Mouse (Mus musculus): ENCODE measurements around the gene Entpd3. TPM values are rescaled to one million over a fixed set of nuclear protein-coding genes. Genes with fewer than 3 reads are reported as not detected.
"Not testable (repeated sequence)": the region's sequence is repeated elsewhere in the genome, so short reads cannot be mapped to it uniquely, and the experiment has no call there.

Gene Entpd3
- polyA plus RNA-seq, 1 experiment: 1.3 TPM

DNA sequence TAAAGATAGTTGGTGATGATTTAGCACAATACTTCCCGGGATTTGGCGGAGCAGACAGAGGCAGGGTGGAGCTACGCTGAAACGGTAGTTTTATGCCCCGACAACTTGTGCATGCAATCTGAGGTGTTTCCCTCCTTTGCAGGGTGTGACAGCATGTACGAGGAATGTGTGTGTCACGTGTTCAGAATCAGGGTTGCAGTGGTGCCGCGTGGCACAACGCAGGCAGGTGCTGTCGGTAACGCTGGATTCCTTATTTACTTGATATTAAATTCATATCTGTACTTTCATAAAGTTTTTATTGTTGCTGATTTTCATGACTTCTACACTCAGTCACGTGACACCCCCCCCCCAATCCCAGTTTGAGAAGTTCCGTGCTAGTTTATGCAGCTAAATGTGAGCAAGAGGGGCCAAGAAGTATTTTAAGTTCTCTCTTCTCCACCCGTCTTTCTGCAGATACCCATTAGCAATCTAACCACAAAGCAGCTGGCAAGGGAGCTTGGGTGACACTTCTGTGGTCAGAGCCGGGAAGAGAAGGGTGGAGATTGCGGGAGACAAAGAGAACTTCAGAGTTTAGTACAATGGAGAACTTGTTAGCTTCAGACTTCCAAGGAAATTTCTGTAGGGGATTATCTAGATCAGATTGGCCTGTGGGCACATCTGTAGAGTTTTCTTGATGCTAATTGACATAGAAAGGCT lies 10.7 kb upstream of the Entpd3 start:
- H3K9ac ChIP-seq (ENCODE audit: low read depth, poor library complexity, severe bottlenecking): no peak overlapping the region
- H3K4me1 ChIP-seq (ENCODE audit: control insufficient read depth, insufficient read depth, low read length): peaks cover 3% of the 10 kb centered on the region
- no peak overlapping the region for H3K27ac ChIP-seq (ENCODE audit: insufficient read depth, low read length)
- H3K9me3 ChIP-seq (replicated peaks; ENCODE audit: control insufficient read depth, insufficient read depth, low read length, poor library complexity, severe bottlenecking): no peaks in the 10 kb centered on the region
- no peak overlapping the region for H3K4me3 ChIP-seq (ENCODE audit: low read depth, low read length)
- TF ChIP-seq CTCF (IDR thresholded peaks at IDR 0.05; ENCODE audit: low read depth, low read length) (no peak), EP300 (IDR thresholded peaks at IDR 0.05; ENCODE audit: insufficient read depth, low read depth, low read length) (no peak), POLR2A (IDR thresholded peaks at IDR 0.05; ENCODE audit: insufficient read depth, low read length) (no peak)
- H3K27me3 ChIP-seq (ENCODE audit: control insufficient read depth, insufficient read depth, low read length, poor library complexity, severe bottlenecking): no peaks in the 10 kb centered on the region
- H3K36me3 ChIP-seq (ENCODE audit: control insufficient read depth, insufficient read depth, low read length, poor library complexity, severe bottlenecking): no peaks in the 10 kb centered on the region

DNA sequence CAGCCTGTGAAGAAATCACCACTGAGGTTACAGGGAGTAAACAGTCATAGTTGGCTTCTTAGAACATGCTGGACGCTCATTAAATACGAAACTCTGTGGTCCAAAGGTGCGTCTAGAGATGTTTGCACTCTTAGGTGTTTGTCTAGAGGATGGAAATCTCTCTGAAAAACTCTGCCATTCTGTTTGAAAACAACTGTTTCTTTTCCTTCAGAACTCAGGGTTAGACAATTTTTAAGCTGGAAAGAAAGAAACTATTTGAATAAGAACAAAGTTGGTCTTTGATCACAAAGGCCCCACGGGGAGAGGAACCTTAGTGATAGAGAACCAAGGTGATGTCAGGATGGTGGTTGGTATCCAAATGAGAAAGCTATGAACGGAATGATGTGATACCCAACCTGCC lies 9.1 kb upstream of the Entpd3 start:
- no peaks in the 10 kb centered on the region for H3K36me3 ChIP-seq (ENCODE audit: control insufficient read depth, insufficient read depth, low read length, poor library complexity, severe bottlenecking)
- H3K27ac ChIP-seq (ENCODE audit: insufficient read depth, low read length): no peak overlapping the region
- TF ChIP-seq CTCF (IDR thresholded peaks at IDR 0.05; ENCODE audit: low read depth, low read length): no peak
- TF ChIP-seq EP300 (IDR thresholded peaks at IDR 0.05; ENCODE audit: insufficient read depth, low read depth, low read length): no peak
- no peak for TF ChIP-seq POLR2A (IDR thresholded peaks at IDR 0.05; ENCODE audit: insufficient read depth, low read length)
- H3K9ac ChIP-seq (ENCODE audit: low read depth, poor library complexity, severe bottlenecking): no peak overlapping the region
- H3K27me3 ChIP-seq (ENCODE audit: control insufficient read depth, insufficient read depth, low read length, poor library complexity, severe bottlenecking): no peaks in the 10 kb centered on the region
- peaks cover 3% of the 10 kb centered on the region for H3K4me1 ChIP-seq (ENCODE audit: control insufficient read depth, insufficient read depth, low read length)
- no peaks in the 10 kb centered on the region for H3K9me3 ChIP-seq (replicated peaks; ENCODE audit: control insufficient read depth, insufficient read depth, low read length, poor library complexity, severe bottlenecking)
- no peak overlapping the region for H3K4me3 ChIP-seq (ENCODE audit: low read depth, low read length)

DNA sequence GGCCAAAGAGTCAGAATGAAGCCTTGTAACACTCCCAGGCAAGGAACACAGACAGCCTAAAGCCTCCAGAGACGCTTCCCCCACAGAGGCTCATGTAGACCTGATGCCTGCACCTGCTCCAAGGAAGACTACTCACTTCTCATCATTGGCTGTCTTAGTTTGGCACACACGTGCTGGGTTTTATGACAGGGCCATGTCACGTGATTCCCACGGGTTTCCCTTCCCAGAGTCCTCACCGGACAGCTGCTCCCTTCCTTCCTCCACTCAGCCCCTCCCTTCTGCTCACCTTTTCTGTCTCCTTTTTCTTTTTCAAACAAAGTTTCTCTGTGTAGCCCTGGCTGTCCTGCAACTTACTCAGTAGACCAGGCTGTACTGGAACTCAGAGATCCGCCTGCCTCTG lies 7.6 kb upstream of the Entpd3 start:
- Histone ChIP-seq H3K9ac (ENCODE audit: low read depth, poor library complexity, severe bottlenecking) (no peak overlapping the region), H3K27ac (ENCODE audit: insufficient read depth, low read length) (no peak overlapping the region), H3K9me3 (replicated peaks; ENCODE audit: control insufficient read depth, insufficient read depth, low read length, poor library complexity, severe bottlenecking) (no peaks in the 10 kb centered on the region), H3K27me3 (ENCODE audit: control insufficient read depth, insufficient read depth, low read length, poor library complexity, severe bottlenecking) (no peaks in the 10 kb centered on the region), H3K4me1 (ENCODE audit: control insufficient read depth, insufficient read depth, low read length) (peaks cover 3% of the 10 kb centered on the region), H3K4me3 (ENCODE audit: low read depth, low read length) (no peak overlapping the region), H3K36me3 (ENCODE audit: control insufficient read depth, insufficient read depth, low read length, poor library complexity, severe bottlenecking) (no peaks in the 10 kb centered on the region)
- TF ChIP-seq POLR2A (IDR thresholded peaks at IDR 0.05; ENCODE audit: insufficient read depth, low read length) (no peak), EP300 (IDR thresholded peaks at IDR 0.05; ENCODE audit: insufficient read depth, low read depth, low read length) (no peak), CTCF (IDR thresholded peaks at IDR 0.05; ENCODE audit: low read depth, low read length) (no peak)

DNA sequence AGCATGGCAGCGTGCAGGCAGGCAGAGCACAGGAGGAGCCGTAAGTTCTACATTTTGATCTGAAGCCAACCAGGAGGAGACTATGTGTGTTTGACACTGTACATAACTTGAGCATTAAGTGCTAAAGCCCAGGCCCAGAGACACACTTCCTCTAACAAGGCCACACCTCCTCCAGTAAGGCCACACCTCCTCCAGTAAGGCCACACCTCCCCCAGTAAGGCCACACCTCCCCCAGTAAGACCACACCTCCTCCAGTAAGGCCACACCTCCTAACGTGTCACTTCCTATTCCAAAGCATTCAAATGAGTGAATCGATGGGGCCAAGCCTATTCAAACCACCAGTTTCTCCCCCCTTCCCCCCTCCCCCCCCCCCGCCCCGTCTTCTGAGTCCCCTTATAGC lies 6.9 kb upstream of the Entpd3 start:
- Histone ChIP-seq H3K27ac (ENCODE audit: insufficient read depth, low read length) (no peak overlapping the region), H3K4me3 (ENCODE audit: low read depth, low read length) (no peak overlapping the region), H3K27me3 (ENCODE audit: control insufficient read depth, insufficient read depth, low read length, poor library complexity, severe bottlenecking) (no peaks in the 10 kb centered on the region), H3K4me1 (ENCODE audit: control insufficient read depth, insufficient read depth, low read length) (peaks cover 3% of the 10 kb centered on the region), H3K36me3 (ENCODE audit: control insufficient read depth, insufficient read depth, low read length, poor library complexity, severe bottlenecking) (no peaks in the 10 kb centered on the region), H3K9me3 (replicated peaks; ENCODE audit: control insufficient read depth, insufficient read depth, low read length, poor library complexity, severe bottlenecking) (no peaks in the 10 kb centered on the region), H3K9ac (ENCODE audit: low read depth, poor library complexity, severe bottlenecking) (no peak overlapping the region)
- TF ChIP-seq POLR2A (IDR thresholded peaks at IDR 0.05; ENCODE audit: insufficient read depth, low read length): no peak
- TF ChIP-seq EP300 (IDR thresholded peaks at IDR 0.05; ENCODE audit: insufficient read depth, low read depth, low read length): no peak
- TF ChIP-seq CTCF (IDR thresholded peaks at IDR 0.05; ENCODE audit: low read depth, low read length): no peak

DNA sequence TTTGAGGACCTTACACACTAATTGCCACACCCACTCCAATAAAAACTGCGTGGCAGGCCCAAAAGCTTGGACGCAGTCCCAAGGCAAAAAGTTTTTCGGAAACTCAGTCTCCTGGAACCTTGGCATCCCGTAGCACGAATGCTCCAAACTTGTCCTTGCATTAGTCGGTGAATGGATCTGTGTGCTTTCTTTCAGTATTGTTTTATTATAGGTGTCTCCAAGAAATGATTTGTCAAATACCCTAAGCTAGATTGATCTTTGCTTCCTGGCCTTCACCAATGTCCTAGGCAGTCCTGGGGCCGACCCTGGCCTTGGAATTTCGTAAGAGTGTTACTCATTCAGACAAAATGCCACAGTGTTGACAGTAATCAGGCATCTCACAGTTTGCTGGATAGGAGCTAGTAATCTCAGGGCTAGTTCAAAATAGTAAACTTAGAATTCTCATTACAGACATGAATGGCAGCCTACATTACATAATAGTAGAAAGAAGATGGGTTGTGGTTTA lies 6.1 kb upstream of the Entpd3 start:
- not testable (repeated sequence) for H3K4me3 ChIP-seq (ENCODE audit: low read depth, low read length); H3K27me3 ChIP-seq (ENCODE audit: control insufficient read depth, insufficient read depth, low read length, poor library complexity, severe bottlenecking); H3K9ac ChIP-seq (ENCODE audit: low read depth, poor library complexity, severe bottlenecking)

DNA sequence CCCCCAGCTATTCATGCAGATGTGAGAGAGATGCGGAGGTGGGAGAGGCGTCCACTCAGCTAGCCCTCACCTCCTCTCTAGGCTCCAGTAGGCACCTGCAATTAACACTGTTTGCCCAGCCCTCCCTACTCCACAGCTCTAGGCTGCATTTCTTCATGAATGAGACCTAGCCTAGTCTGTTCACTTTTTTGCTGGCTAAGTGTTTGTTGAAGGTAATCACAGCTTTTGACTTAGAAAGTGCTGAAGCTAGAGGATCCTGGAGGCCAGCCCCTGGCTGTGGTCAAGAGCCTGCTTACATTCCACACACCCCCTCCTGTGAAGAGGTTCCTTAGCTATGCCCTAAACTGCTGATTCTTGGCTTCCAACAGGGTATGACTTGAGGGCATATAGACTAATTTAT lies 1.8 kb downstream of the Entpd3 start:
- TF ChIP-seq CTCF (IDR thresholded peaks at IDR 0.05; ENCODE audit: low read depth, low read length) (no peak), EP300 (IDR thresholded peaks at IDR 0.05; ENCODE audit: insufficient read depth, low read depth, low read length) (no peak), POLR2A (IDR thresholded peaks at IDR 0.05; ENCODE audit: insufficient read depth, low read length) (no peak)
- Histone ChIP-seq H3K36me3 (ENCODE audit: control insufficient read depth, insufficient read depth, low read length, poor library complexity, severe bottlenecking) (no peaks in the 10 kb centered on the region), H3K4me1 (ENCODE audit: control insufficient read depth, insufficient read depth, low read length) (peaks cover 3% of the 10 kb centered on the region), H3K9ac (ENCODE audit: low read depth, poor library complexity, severe bottlenecking) (no peak overlapping the region), H3K4me3 (ENCODE audit: low read depth, low read length) (no peak overlapping the region), H3K27ac (ENCODE audit: insufficient read depth, low read length) (no peak overlapping the region), H3K27me3 (ENCODE audit: control insufficient read depth, insufficient read depth, low read length, poor library complexity, severe bottlenecking) (no peaks in the 10 kb centered on the region), H3K9me3 (replicated peaks; ENCODE audit: control insufficient read depth, insufficient read depth, low read length, poor library complexity, severe bottlenecking) (no peaks in the 10 kb centered on the region)

More for the DNA sequence above, 6.1 kb upstream of the Entpd3 start:
- not testable (repeated sequence) for H3K9me3 ChIP-seq (replicated peaks; ENCODE audit: control insufficient read depth, insufficient read depth, low read length, poor library complexity, severe bottlenecking); H3K36me3 ChIP-seq (ENCODE audit: control insufficient read depth, insufficient read depth, low read length, poor library complexity, severe bottlenecking); H3K4me1 ChIP-seq (ENCODE audit: control insufficient read depth, insufficient read depth, low read length); H3K27ac ChIP-seq (ENCODE audit: insufficient read depth, low read length)
